Mouse (Mus musculus): ENCODE measurements at regions not wholly inside any gene's neighbourhood (a gene's known extent, or its start where the extent isn't known, plus 50 kb on each side); places are given as distances from the start of the nearest gene placed in this dataset.

GRCm38 (mm10) chr8:126848369-126849105, 97.1 kb downstream of the Tomm20 start:
- no peaks in the 10 kb centered on the region for H3K27me3 ChIP-seq (replicated peaks; ENCODE audit: control insufficient read depth, insufficient read depth, low read length)
- H3K9ac ChIP-seq (ENCODE audit: low read depth, low read length) = no peak overlapping the region
- 89% methylated on average over 13 of the region's 13 CpGs for WGBS

GRCm38 (mm10) chr8:126847664-126848353, 97.8 kb downstream of the Tomm20 start:
- no peak overlapping the region for H3K4me3 ChIP-seq (ENCODE audit: low read length)
- no peak for ATAC-seq
- no peaks in the 10 kb centered on the region for H3K36me3 ChIP-seq (ENCODE audit: control insufficient read depth, insufficient read depth, low read length)
- no peaks in the 10 kb centered on the region for H3K27me3 ChIP-seq (replicated peaks; ENCODE audit: control insufficient read depth, insufficient read depth, low read length)
- 78% methylated on average over 8 of the region's 8 CpGs for WGBS
- no peak overlapping the region for H3K4me2 ChIP-seq (ENCODE audit: low read length)
- H3K9ac ChIP-seq (ENCODE audit: low read depth, low read length) = no peak overlapping the region
- H3K4me1 ChIP-seq (ENCODE audit: control insufficient read depth, insufficient read depth, low read depth, low read length) = no peaks in the 10 kb centered on the region
- no peaks in the 10 kb centered on the region for H3K9me3 ChIP-seq (ENCODE audit: control insufficient read depth, low read length)
- no peak overlapping the region for H3K27ac ChIP-seq (ENCODE audit: low read depth, low read length)

More at GRCm38 (mm10) chr8:126848369-126849105, 97.1 kb downstream of the Tomm20 start:
- Histone ChIP-seq H3K4me3 (ENCODE audit: low read length) (no peak overlapping the region), H3K9me3 (ENCODE audit: control insufficient read depth, low read length) (no peaks in the 10 kb centered on the region), H3K4me1 (ENCODE audit: control insufficient read depth, insufficient read depth, low read depth, low read length) (no peaks in the 10 kb centered on the region), H3K36me3 (ENCODE audit: control insufficient read depth, insufficient read depth, low read length) (no peaks in the 10 kb centered on the region), H3K4me2 (ENCODE audit: low read length) (no peak overlapping the region), H3K27ac (ENCODE audit: low read depth, low read length) (no peak overlapping the region)
- no peak for ATAC-seq

- Histone ChIP-seq H3K9ac (ENCODE audit: low read depth, low read length) (no peak overlapping the region), H3K4me1 (ENCODE audit: control insufficient read depth, insufficient read depth, low read depth, low read length) (no peaks in the 10 kb centered on the region), H3K9me3 (ENCODE audit: control insufficient read depth, low read length) (no peaks in the 10 kb centered on the region), H3K36me3 (ENCODE audit: control insufficient read depth, insufficient read depth, low read length) (no peaks in the 10 kb centered on the region), H3K27ac (ENCODE audit: low read depth, low read length) (no peak overlapping the region), H3K4me3 (ENCODE audit: low read length) (no peak overlapping the region), H3K27me3 (replicated peaks; ENCODE audit: control insufficient read depth, insufficient read depth, low read length) (no peaks in the 10 kb centered on the region), H3K4me2 (ENCODE audit: low read length) (no peak overlapping the region)
- no peak for ATAC-seq
- WGBS = 71% methylated on average over 3 of the region's 3 CpGs
Observed at GRCm38 (mm10) chr8:126846188-126846565, 99.5 kb downstream of the Tomm20 start.

GRCm38 (mm10) chr8:126845530-126846187, 100.0 kb downstream of the Tomm20 start:
- WGBS = 84% methylated on average over 14 of the region's 14 CpGs

GRCm38 (mm10) chr8:126844627-126845026, 101.0 kb downstream of the Tomm20 start:
- Histone ChIP-seq H3K36me3 (ENCODE audit: control insufficient read depth, insufficient read depth, low read length) (no peaks in the 10 kb centered on the region), H3K9ac (ENCODE audit: low read depth, low read length) (no peak overlapping the region), H3K4me3 (ENCODE audit: low read length) (no peak overlapping the region), H3K27ac (ENCODE audit: low read depth, low read length) (no peak overlapping the region), H3K4me2 (ENCODE audit: low read length) (no peak overlapping the region), H3K27me3 (replicated peaks; ENCODE audit: control insufficient read depth, insufficient read depth, low read length) (no peaks in the 10 kb centered on the region), H3K9me3 (ENCODE audit: control insufficient read depth, low read length) (no peaks in the 10 kb centered on the region), H3K4me1 (ENCODE audit: control insufficient read depth, insufficient read depth, low read depth, low read length) (peaks cover 5% of the 10 kb centered on the region)
- no peak for ATAC-seq
- WGBS = 90% methylated on average over 4 of the region's 4 CpGs

More at GRCm38 (mm10) chr8:126845530-126846187, 100.0 kb downstream of the Tomm20 start:
- no peaks in the 10 kb centered on the region for H3K9me3 ChIP-seq (ENCODE audit: control insufficient read depth, low read length)
- H3K4me3 ChIP-seq (ENCODE audit: low read length) = no peak overlapping the region
- no peak overlapping the region for H3K27ac ChIP-seq (ENCODE audit: low read depth, low read length)
- no peak for ATAC-seq
- H3K4me2 ChIP-seq (ENCODE audit: low read length) = no peak overlapping the region
- H3K36me3 ChIP-seq (ENCODE audit: control insufficient read depth, insufficient read depth, low read length) = no peaks in the 10 kb centered on the region
- no peaks in the 10 kb centered on the region for H3K4me1 ChIP-seq (ENCODE audit: control insufficient read depth, insufficient read depth, low read depth, low read length)
- H3K27me3 ChIP-seq (replicated peaks; ENCODE audit: control insufficient read depth, insufficient read depth, low read length) = no peaks in the 10 kb centered on the region
- no peak overlapping the region for H3K9ac ChIP-seq (ENCODE audit: low read depth, low read length)

- Histone ChIP-seq H3K9ac (ENCODE audit: low read depth, low read length) (no peak overlapping the region), H3K27me3 (replicated peaks; ENCODE audit: control insufficient read depth, insufficient read depth, low read length) (no peaks in the 10 kb centered on the region), H3K36me3 (ENCODE audit: control insufficient read depth, insufficient read depth, low read length) (no peaks in the 10 kb centered on the region), H3K9me3 (ENCODE audit: control insufficient read depth, low read length) (no peaks in the 10 kb centered on the region), H3K4me3 (ENCODE audit: low read length) (no peak overlapping the region), H3K4me1 (ENCODE audit: control insufficient read depth, insufficient read depth, low read depth, low read length) (peaks cover 23% of the 10 kb centered on the region), H3K27ac (ENCODE audit: low read depth, low read length) (no peak overlapping the region), H3K4me2 (ENCODE audit: low read length) (no peak overlapping the region)
- WGBS = 47% methylated on average over 7 of the region's 7 CpGs
- ATAC-seq = no peak
Observed at GRCm38 (mm10) chr8:126841187-126841586, 104.5 kb downstream of the Tomm20 start.

- Histone ChIP-seq H3K36me3 (ENCODE audit: control insufficient read depth, insufficient read depth, low read length) (no peaks in the 10 kb centered on the region), H3K4me3 (ENCODE audit: low read length) (no peak overlapping the region), H3K9me3 (ENCODE audit: control insufficient read depth, low read length) (no peaks in the 10 kb centered on the region), H3K4me1 (ENCODE audit: control insufficient read depth, insufficient read depth, low read depth, low read length) (peaks cover 23% of the 10 kb centered on the region), H3K9ac (ENCODE audit: low read depth, low read length) (peak overlapping the region; percentile 58), H3K27ac (ENCODE audit: low read depth, low read length) (peak overlapping the region; percentile 81), H3K4me2 (ENCODE audit: low read length) (peak overlapping the region; percentile 42), H3K27me3 (replicated peaks; ENCODE audit: control insufficient read depth, insufficient read depth, low read length) (no peaks in the 10 kb centered on the region)
- peak; percentile 91 for ATAC-seq
- WGBS = 13% methylated on average over 5 of the region's 5 CpGs
Observed at GRCm38 (mm10) chr8:126839712-126840355, 105.8 kb downstream of the Tomm20 start.

- ATAC-seq = peak; percentile 79
Observed at GRCm38 (mm10) chr8:126839039-126839711, 106.5 kb downstream of the Tomm20 start.

More at GRCm38 (mm10) chr8:126839039-126839711, 106.5 kb downstream of the Tomm20 start:
- no peaks in the 10 kb centered on the region for H3K9me3 ChIP-seq (ENCODE audit: control insufficient read depth, low read length)
- H3K4me1 ChIP-seq (ENCODE audit: control insufficient read depth, insufficient read depth, low read depth, low read length) = peaks cover 23% of the 10 kb centered on the region
- peak overlapping the region; percentile 58 for H3K9ac ChIP-seq (ENCODE audit: low read depth, low read length)
- peak overlapping the region; percentile 42 for H3K4me2 ChIP-seq (ENCODE audit: low read length)
- no peak overlapping the region for H3K4me3 ChIP-seq (ENCODE audit: low read length)
- 4% methylated on average over 8 of the region's 8 CpGs for WGBS
- H3K36me3 ChIP-seq (ENCODE audit: control insufficient read depth, insufficient read depth, low read length) = no peaks in the 10 kb centered on the region
- H3K27ac ChIP-seq (ENCODE audit: low read depth, low read length) = peak overlapping the region; percentile 81
- no peaks in the 10 kb centered on the region for H3K27me3 ChIP-seq (replicated peaks; ENCODE audit: control insufficient read depth, insufficient read depth, low read length)

Data from hindbrain, embryonic 16.5 days (tissue).